Mouse (Mus musculus): ENCODE data around the gene Them4.

Gene Them4

GRCm38 (mm10) chr3:94368631-94369030 lies 58.7 kb downstream of the Them4 start:
- no peak for DNase-seq (ENCODE audit: low spot score)

GRCm38 (mm10) chr3:94369709-94370108 lies 59.8 kb downstream of the Them4 start:
- no peak for DNase-seq (ENCODE audit: low spot score)

GRCm38 (mm10) chr3:94371637-94372036 lies 61.7 kb downstream of the Them4 start:
- peak; percentile 92 for DNase-seq (ENCODE audit: low spot score)

- no peak for DNase-seq (ENCODE audit: low spot score)
Observed at GRCm38 (mm10) chr3:94372038-94372437, 62.1 kb downstream of the Them4 start.

GRCm38 (mm10) chr3:94372641-94373040 lies 62.8 kb downstream of the Them4 start, which contains the start of gene Rorc:
Rorc (plus strand) TSS chr3:94372794.
- DNase-seq (ENCODE audit: low spot score), result peak; percentile 66

GRCm38 (mm10) chr3:94373090-94373489 lies 63.2 kb downstream of the Them4 start:
- DNase-seq (ENCODE audit: low spot score), result peak; percentile 17

GRCm38 (mm10) chr3:94373597-94374011 lies 63.7 kb downstream of the Them4 start:
- peak; percentile 35 for DNase-seq (ENCODE audit: low spot score)

- DNase-seq (ENCODE audit: low spot score), result no peak
Observed at GRCm38 (mm10) chr3:94374636-94375035, 64.7 kb downstream of the Them4 start.

GRCm38 (mm10) chr3:94375146-94375545 lies 65.3 kb downstream of the Them4 start:
- no peak for DNase-seq (ENCODE audit: low spot score)

GRCm38 (mm10) chr3:94375861-94376260 lies 66.0 kb downstream of the Them4 start:
- no peak for DNase-seq (ENCODE audit: low spot score)

- DNase-seq (ENCODE audit: low spot score), result no peak
Observed at GRCm38 (mm10) chr3:94377028-94377923, 67.4 kb downstream of the Them4 start.

- DNase-seq (ENCODE audit: low spot score), result no peak
Observed at GRCm38 (mm10) chr3:94379831-94380510, 70.1 kb downstream of the Them4 start.
